Mouse (Mus musculus) spleen, adult 2 months (tissue): ENCODE results near the gene Zkscan17.

Source experiments
- CTCF ChIP-seq: fragments of 200-500 bp; IDR thresholded peaks from 2 replicates; pipeline ENCODE4 v1.5.1; 2011; ENCODE audit warnings: mild to moderate bottlenecking, inconsistent platforms; ENCODE audit not compliant: insufficient read depth, insufficient read length, insufficient replicate concordance; ENCODE audit errors: extremely low read depth
- POLR2A ChIP-seq: fragments of 200-500 bp; IDR thresholded peaks from 2 replicates; pipeline ENCODE4 v1.6.1; 2011; ENCODE audit warnings: low read depth, low read length, inconsistent platforms

DNA sequence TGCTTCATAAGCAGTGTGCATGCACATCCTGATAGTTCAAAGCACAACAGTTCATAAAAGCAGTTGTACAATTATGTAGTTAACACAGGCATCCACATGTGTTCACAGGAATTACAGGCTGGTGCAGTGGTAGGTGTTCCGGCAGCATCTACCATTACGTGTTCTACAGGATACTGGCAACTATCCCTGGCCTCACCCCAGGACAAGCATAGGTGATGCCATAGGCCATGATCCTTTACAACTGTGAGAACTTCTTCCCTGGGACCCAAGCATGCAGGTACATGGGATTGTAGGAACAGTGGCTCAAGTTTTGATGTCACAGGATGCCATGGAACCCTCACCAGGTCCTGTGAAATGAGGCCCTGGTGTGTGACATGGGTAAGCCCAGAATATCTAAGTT is 66.1 kb downstream of the Zkscan17 start:
- TF ChIP-seq CTCF (no peak), POLR2A (no peak)
